Mouse (Mus musculus) kidney, embryonic 16.5 days (tissue): ENCODE measurements around the gene Ezh1. TPM values are rescaled to one million over a fixed set of nuclear protein-coding genes. Genes with fewer than 3 reads are reported as not detected.

ENCODE experiments used
- ATAC-seq: fragments of 200-750 bp; cut with Nextera tagmentation; 2 replicates; pipeline ENCODE4 v1.8.0; 2017; ENCODE audit warnings: moderate TSS enrichment; ENCODE audit not compliant: low FRiP score, low TSS enrichment
- H3K27ac ChIP-seq: fragments of 300-500 bp; sonication (generic); 2 replicates; pipeline ENCODE4 v1.5.1; 2014; ENCODE audit warnings: low read length
- H3K27me3 ChIP-seq: fragments of 300-500 bp; sonication (generic); 2 replicates; pipeline ENCODE4 v1.6.1; 2014; ENCODE audit warnings: low read length, control low read depth, mixed read lengths; ENCODE audit not compliant: insufficient read depth
- H3K36me3 ChIP-seq: fragments of 300-500 bp; sonication (generic); 2 replicates; pipeline ENCODE4 v1.6.1; 2014; ENCODE audit warnings: low read length, control low read depth, mixed read lengths; ENCODE audit not compliant: insufficient read depth
- H3K4me1 ChIP-seq: fragments of 300-500 bp; sonication (generic); 2 replicates; pipeline ENCODE4 v1.6.1; 2014; ENCODE audit warnings: low read length, control low read depth, mixed read lengths; ENCODE audit not compliant: insufficient read depth
- H3K4me2 ChIP-seq: fragments of 300-500 bp; sonication (generic); replicated peaks from 2 replicates; pipeline ENCODE4 v1.6.1; 2014; ENCODE audit warnings: low read depth, low read length
- H3K4me3 ChIP-seq: fragments of 300-500 bp; sonication (generic); 2 replicates; pipeline ENCODE4 v1.5.1; 2014; ENCODE audit warnings: mild to moderate bottlenecking, low read length
- H3K9ac ChIP-seq: fragments of 300-500 bp; sonication (generic); replicated peaks from 2 replicates; pipeline ENCODE4 v1.6.1; 2014; ENCODE audit warnings: low read length
- H3K9me3 ChIP-seq: fragments of 300-500 bp; sonication (generic); 2 replicates; pipeline ENCODE4 v1.6.1; 2016; ENCODE audit warnings: low read length, control low read depth
- WGBS: fragments of 180-500 bp; shearing (Covaris S2); extraction: QIAGEN DNeasy Blood & Tissue Kit; methylation state at CpG from one replicate; pipeline ENCODE4 v1.1.7; 2014; 5-methylcytosine and 5-hydroxymethylcytosine counted together
- polyA plus RNA-seq: library from polyadenylated mRNA; unstranded; fragments of >200 nt; fragmentation: Nextera tagmentation; extraction: Ambion mirVana; gene quantifications from 2 replicates; pipeline ENCODE4 v1.2.1, GENCODE M21; 2015

The Ezh1 gene
- polyA plus RNA-seq, 1 experiment from 2014 or later, result 25.1 TPM

GRCm38 (mm10) chr11:101186526-101187247 lies 39.6 kb downstream of the Ezh1 start:
- Histone ChIP-seq H3K9ac (no peak overlapping the region), H3K4me2 (no peak overlapping the region), H3K4me3 (no peak overlapping the region), H3K4me1 (peaks cover 36% of the 10 kb centered on the region), H3K27me3 (no peaks in the 10 kb centered on the region), H3K9me3 (no peaks in the 10 kb centered on the region), H3K27ac (no peak overlapping the region), H3K36me3 (peaks cover 9% of the 10 kb centered on the region)
- WGBS, result 94% methylated on average over 27 of the region's 27 CpGs
- no peak for ATAC-seq

GRCm38 (mm10) chr11:101185441-101185840 lies 40.8 kb downstream of the Ezh1 start:
- H3K27ac ChIP-seq, result no peak overlapping the region
- H3K4me3 ChIP-seq, result no peak overlapping the region
- H3K4me1 ChIP-seq, result peaks cover 24% of the 10 kb centered on the region
- no peak overlapping the region for H3K9ac ChIP-seq
- H3K27me3 ChIP-seq, result no peaks in the 10 kb centered on the region
- peaks cover 9% of the 10 kb centered on the region for H3K36me3 ChIP-seq
- 92% methylated on average over 4 of the region's 4 CpGs for WGBS
- no peaks in the 10 kb centered on the region for H3K9me3 ChIP-seq
- no peak for ATAC-seq
- no peak overlapping the region for H3K4me2 ChIP-seq

GRCm38 (mm10) chr11:101184984-101185383 lies 41.3 kb downstream of the Ezh1 start:
- no peak overlapping the region for H3K4me3 ChIP-seq
- no peak overlapping the region for H3K4me2 ChIP-seq
- H3K27me3 ChIP-seq, result no peaks in the 10 kb centered on the region
- no peak overlapping the region for H3K9ac ChIP-seq
- H3K4me1 ChIP-seq, result peaks cover 20% of the 10 kb centered on the region
- ATAC-seq, result no peak
- H3K36me3 ChIP-seq, result peaks cover 9% of the 10 kb centered on the region
- WGBS, result 92% methylated on average over 12 of the region's 12 CpGs
- H3K9me3 ChIP-seq, result no peaks in the 10 kb centered on the region
- no peak overlapping the region for H3K27ac ChIP-seq

GRCm38 (mm10) chr11:101182771-101183517 lies 43.3 kb downstream of the Ezh1 start:
- 77% methylated on average over 14 of the region's 14 CpGs for WGBS

GRCm38 (mm10) chr11:101181961-101182360 lies 44.3 kb downstream of the Ezh1 start:
- 90% methylated on average over 11 of the region's 11 CpGs for WGBS
- ATAC-seq, result no peak
- H3K4me3 ChIP-seq, result no peak overlapping the region
- no peak overlapping the region for H3K4me2 ChIP-seq
- H3K4me1 ChIP-seq, result peaks cover 12% of the 10 kb centered on the region
- H3K27ac ChIP-seq, result no peak overlapping the region
- H3K9ac ChIP-seq, result no peak overlapping the region
- no peaks in the 10 kb centered on the region for H3K9me3 ChIP-seq
- peaks cover 6% of the 10 kb centered on the region; the same call in 1 of the 2 replicates for H3K36me3 ChIP-seq
- peaks cover 4% of the 10 kb centered on the region for H3K27me3 ChIP-seq

More at GRCm38 (mm10) chr11:101182771-101183517, 43.3 kb downstream of the Ezh1 start:
- no peak for ATAC-seq
- peaks cover 4% of the 10 kb centered on the region; the same call in 1 of the 2 replicates for H3K4me1 ChIP-seq
- H3K27ac ChIP-seq, result no peak overlapping the region
- H3K4me3 ChIP-seq, result no peak overlapping the region
- H3K4me2 ChIP-seq, result no peak overlapping the region
- H3K36me3 ChIP-seq, result peaks cover 9% of the 10 kb centered on the region
- H3K9ac ChIP-seq, result no peak overlapping the region
- no peaks in the 10 kb centered on the region; the same call in 1 of the 2 replicates for H3K27me3 ChIP-seq
- H3K9me3 ChIP-seq, result no peaks in the 10 kb centered on the region

- Histone ChIP-seq H3K27ac (no peak overlapping the region), H3K9ac (no peak overlapping the region), H3K9me3 (no peaks in the 10 kb centered on the region), H3K4me3 (no peak overlapping the region), H3K27me3 (peaks cover 11% of the 10 kb centered on the region), H3K36me3 (no peaks in the 10 kb centered on the region), H3K4me1 (peaks cover 21% of the 10 kb centered on the region), H3K4me2 (no peak overlapping the region)
- no peak for ATAC-seq
- 43% methylated on average over 10 of the region's 10 CpGs for WGBS
Measured at GRCm38 (mm10) chr11:101180846-101181740, 45.2 kb downstream of the Ezh1 start.

GRCm38 (mm10) chr11:101180261-101180660 lies 46.0 kb downstream of the Ezh1 start:
- WGBS, result 61% methylated on average over 17 of the region's 17 CpGs

GRCm38 (mm10) chr11:101179306-101179705 lies 47.0 kb downstream of the Ezh1 start:
- peaks cover 37% of the 10 kb centered on the region for H3K4me1 ChIP-seq
- 81% methylated on average over 15 of the region's 15 CpGs for WGBS
- H3K36me3 ChIP-seq, result no peaks in the 10 kb centered on the region
- no peak overlapping the region for H3K4me2 ChIP-seq
- H3K27me3 ChIP-seq, result peaks cover 19% of the 10 kb centered on the region
- H3K27ac ChIP-seq, result no peak overlapping the region
- no peak for ATAC-seq
- H3K9ac ChIP-seq, result no peak overlapping the region
- H3K4me3 ChIP-seq, result no peak overlapping the region
- no peaks in the 10 kb centered on the region for H3K9me3 ChIP-seq

More at GRCm38 (mm10) chr11:101180261-101180660, 46.0 kb downstream of the Ezh1 start:
- no peaks in the 10 kb centered on the region for H3K9me3 ChIP-seq
- no peak overlapping the region for H3K27ac ChIP-seq
- no peak for ATAC-seq
- peaks cover 12% of the 10 kb centered on the region for H3K27me3 ChIP-seq
- H3K9ac ChIP-seq, result no peak overlapping the region
- H3K36me3 ChIP-seq, result no peaks in the 10 kb centered on the region
- no peak overlapping the region for H3K4me2 ChIP-seq
- H3K4me3 ChIP-seq, result no peak overlapping the region
- peaks cover 28% of the 10 kb centered on the region for H3K4me1 ChIP-seq
